Mouse (Mus musculus) cerebellum, postnatal 4 days (tissue): ENCODE measurements around the gene Stat6.
"Not testable (repeated sequence)": the region's sequence is repeated elsewhere in the genome, so short reads cannot be mapped to it uniquely, and the experiment has no call there.

ENCODE experiments used
- DNase-seq, 2 experiments: peaks; one replicate each; pipeline ENCODE4 v3.0.0; 2022; ENCODE audit warnings: low spot score in 2 of 2, mixed read lengths in 1 of 2

The Stat6 gene

GRCm38 (mm10) chr10:127652906-127653638, 10.3 kb downstream of the Stat6 start:
- no peak for DNase-seq

- no peak for DNase-seq
Measured at GRCm38 (mm10) chr10:127654970-127655579, 12.3 kb downstream of the Stat6 start.

- not testable (repeated sequence) for DNase-seq
Measured at GRCm38 (mm10) chr10:127657617-127658016, 14.8 kb downstream of the Stat6 start.

GRCm38 (mm10) chr10:127658076-127658475, 15.3 kb downstream of the Stat6 start:
- no peak for DNase-seq

GRCm38 (mm10) chr10:127659551-127659950, 16.8 kb downstream of the Stat6 start:
- DNase-seq, result no peak

GRCm38 (mm10) chr10:127661291-127661914, 18.6 kb downstream of the Stat6 start:
- no peak for DNase-seq

GRCm38 (mm10) chr10:127661915-127662663, 19.3 kb downstream of the Stat6 start:
- no peak for DNase-seq

- no peak for DNase-seq
Measured at GRCm38 (mm10) chr10:127662666-127663253, 20.0 kb downstream of the Stat6 start.

- DNase-seq, result no peak
Measured at GRCm38 (mm10) chr10:127663590-127663989, 20.8 kb downstream of the Stat6 start.

- DNase-seq, result no peak
Measured at GRCm38 (mm10) chr10:127664166-127664565, 21.4 kb downstream of the Stat6 start.

GRCm38 (mm10) chr10:127664891-127665290, 22.1 kb downstream of the Stat6 start:
- no peak for DNase-seq

GRCm38 (mm10) chr10:127665366-127666181, 22.8 kb downstream of the Stat6 start:
- DNase-seq, result no peak

GRCm38 (mm10) chr10:127666501-127667268, 23.9 kb downstream of the Stat6 start, which contains the start of gene Nemp1:
Nemp1 (plus strand) TSS chr10:127666901.
- peak in 1 of 2 experiments; percentile 27 for DNase-seq

- DNase-seq, result no peak
Measured at GRCm38 (mm10) chr10:127667269-127668092, 24.7 kb downstream of the Stat6 start.

- DNase-seq, result no peak
Measured at GRCm38 (mm10) chr10:127668093-127669050, 25.6 kb downstream of the Stat6 start, which contains the start of gene Nab2. Nab2 (minus strand) TSS chr10:127668568.

GRCm38 (mm10) chr10:127669170-127669569, 26.4 kb downstream of the Stat6 start:
- no peak for DNase-seq

GRCm38 (mm10) chr10:127670185-127670584, 27.4 kb downstream of the Stat6 start:
- DNase-seq, result no peak

GRCm38 (mm10) chr10:127671276-127671675, 28.5 kb downstream of the Stat6 start:
- no peak for DNase-seq
